Mouse (Mus musculus) cortical plate, adult 2 months (tissue): Measurements from ENCODE around the gene Tas1r3.

Experiments
- CTCF ChIP-seq: fragments of 200-500 bp; IDR thresholded peaks from 2 replicates; pipeline ENCODE4 v1.5.1; 2011; ENCODE audit warnings: mild to moderate bottlenecking, control low read depth, low read length; ENCODE audit not compliant: insufficient read depth; ENCODE audit errors: extremely low read depth
- POLR2A ChIP-seq: fragments of 200-500 bp; IDR thresholded peaks from 2 replicates; pipeline ENCODE4 v1.6.1; 2011; ENCODE audit warnings: mild to moderate bottlenecking, low read length, control low read depth; ENCODE audit not compliant: insufficient read depth; ENCODE audit errors: extremely low read depth

DNA sequence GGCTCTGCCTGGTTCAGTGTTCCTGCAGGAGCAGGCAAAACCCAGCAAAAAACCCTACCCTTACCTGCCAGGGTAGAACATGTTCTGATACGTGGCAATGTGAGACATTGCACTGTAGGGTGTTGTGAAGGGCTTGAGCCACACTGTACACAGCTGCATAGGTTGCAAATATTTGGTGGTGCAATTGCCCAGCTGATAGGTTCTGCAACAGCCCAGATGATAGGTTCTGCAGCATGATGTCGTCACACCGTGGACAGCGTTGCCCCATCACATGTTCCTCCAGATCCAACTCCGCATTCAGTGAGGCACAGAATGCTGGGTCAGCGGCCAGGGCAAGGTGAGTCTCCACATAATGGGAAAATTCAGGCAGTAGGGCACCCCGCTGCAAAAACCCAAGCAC is 1.4 kb downstream of the Tas1r3 start:
- TF ChIP-seq CTCF (no peak), POLR2A (no peak)
